Mouse (Mus musculus) bone marrow macrophage, adult 2 months (primary cell): ENCODE results near the gene Bbx.

Source experiments
- CTCF ChIP-seq: IDR thresholded peaks from 2 replicates; pipeline ENCODE4 v1.5.1; 2012; ENCODE audit warnings: low read depth, mild to moderate bottlenecking, low read length, moderate library complexity
- POLR2A ChIP-seq: IDR thresholded peaks from 2 replicates; pipeline ENCODE4 v1.6.1; 2012; ENCODE audit warnings: mild to moderate bottlenecking, low read depth, low read length, borderline replicate concordance

- no peak for TF ChIP-seq CTCF
- no peak for TF ChIP-seq POLR2A
These were observed 43.7 kb downstream of the Bbx start for GRCm38 (mm10) chr16:50388499-50388898.
